Mouse (Mus musculus) forebrain, embryonic 12.5 days (tissue): ENCODE measurements around the gene Stim2. TPM values are rescaled to one million over a fixed set of nuclear protein-coding genes. Genes with fewer than 3 reads are reported as not detected.

Experiments used
- ATAC-seq: fragments of 200-750 bp; cut with Nextera tagmentation; 2 replicates; pipeline ENCODE4 v1.8.0; 2017; ENCODE audit warnings: moderate TSS enrichment; ENCODE audit not compliant: low FRiP score
- H3K27ac ChIP-seq: fragments of 300-500 bp; sonication (generic); 2 replicates; pipeline ENCODE4 v1.5.1; 2016; ENCODE audit warnings: mild to moderate bottlenecking
- H3K27me3 ChIP-seq: fragments of 300-500 bp; sonication (generic); 2 replicates; pipeline ENCODE4 v1.6.1; 2016; ENCODE audit warnings: mild to moderate bottlenecking
- H3K36me3 ChIP-seq: fragments of 300-500 bp; sonication (generic); replicated peaks from 2 replicates; pipeline ENCODE4 v1.6.1; 2016; ENCODE audit warnings: mild to moderate bottlenecking
- H3K4me1 ChIP-seq: fragments of 300-500 bp; sonication (generic); 2 replicates; pipeline ENCODE4 v1.6.1; 2016
- H3K4me2 ChIP-seq: fragments of 300-500 bp; sonication (generic); 2 replicates; pipeline ENCODE4 v1.6.1; 2016; ENCODE audit warnings: mild to moderate bottlenecking, moderate library complexity
- H3K4me3 ChIP-seq: fragments of 300-500 bp; sonication (generic); replicated peaks from 2 replicates; pipeline ENCODE4 v1.5.1; 2016; ENCODE audit warnings: mild to moderate bottlenecking
- H3K9ac ChIP-seq: fragments of 300-500 bp; sonication (generic); 2 replicates; pipeline ENCODE4 v1.6.1; 2016; ENCODE audit warnings: mild to moderate bottlenecking
- H3K9me3 ChIP-seq: fragments of 300-500 bp; sonication (generic); 2 replicates; pipeline ENCODE4 v1.6.1; 2016
- WGBS: fragments of 180-500 bp; shearing (Covaris S2); methylation state at CpG from one replicate; pipeline ENCODE4 v1.1.7; 2016; 5-methylcytosine and 5-hydroxymethylcytosine counted together
- polyA plus RNA-seq: library from polyadenylated mRNA; unstranded; fragments of >200 nt; fragmentation: Nextera tagmentation; extraction: Ambion mirVana; gene quantifications from 2 replicates; pipeline ENCODE4 v1.2.1, GENCODE M21; 2016

Stim2 gene
- polyA plus RNA-seq, 1 experiment from 2014 or later: 22.6 TPM

DNA sequence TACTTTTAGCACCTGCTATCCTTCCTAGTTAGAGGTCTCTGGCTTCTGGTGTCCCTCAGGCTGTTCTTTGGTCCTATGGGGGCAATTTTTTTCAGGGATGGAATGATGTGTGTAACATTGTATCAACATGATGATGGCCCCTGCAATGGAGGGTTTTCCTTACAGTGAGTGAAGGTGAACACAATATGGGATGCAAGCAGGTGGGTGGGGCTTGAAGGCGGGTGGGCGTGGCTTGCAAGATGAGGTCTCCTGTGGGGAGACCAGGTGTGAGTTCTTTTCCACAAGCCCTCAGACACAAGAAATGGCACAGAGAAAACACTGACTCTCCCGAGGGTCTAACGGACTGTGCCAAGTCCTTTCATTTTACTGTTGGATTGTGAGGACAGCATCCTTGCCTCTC is 157.6 kb downstream of the Stim2 start:
- 85% methylated on average over 4 of the region's 4 CpGs for WGBS
- ATAC-seq: 0 out of 2 replicates have a peak, but pooled peaks have one; percentile 7
- no peak overlapping the region for H3K4me2 ChIP-seq
- 0 out of 2 replicates have a peak, but pooled peaks cover 4% of the 10 kb centered on the region for H3K27me3 ChIP-seq
- H3K27ac ChIP-seq: no peak overlapping the region
- no peaks in the 10 kb centered on the region for H3K36me3 ChIP-seq
- H3K9me3 ChIP-seq: no peaks in the 10 kb centered on the region
- H3K9ac ChIP-seq: no peak overlapping the region
- H3K4me1 ChIP-seq: peaks cover 31% of the 10 kb centered on the region
- H3K4me3 ChIP-seq: no peak overlapping the region

DNA sequence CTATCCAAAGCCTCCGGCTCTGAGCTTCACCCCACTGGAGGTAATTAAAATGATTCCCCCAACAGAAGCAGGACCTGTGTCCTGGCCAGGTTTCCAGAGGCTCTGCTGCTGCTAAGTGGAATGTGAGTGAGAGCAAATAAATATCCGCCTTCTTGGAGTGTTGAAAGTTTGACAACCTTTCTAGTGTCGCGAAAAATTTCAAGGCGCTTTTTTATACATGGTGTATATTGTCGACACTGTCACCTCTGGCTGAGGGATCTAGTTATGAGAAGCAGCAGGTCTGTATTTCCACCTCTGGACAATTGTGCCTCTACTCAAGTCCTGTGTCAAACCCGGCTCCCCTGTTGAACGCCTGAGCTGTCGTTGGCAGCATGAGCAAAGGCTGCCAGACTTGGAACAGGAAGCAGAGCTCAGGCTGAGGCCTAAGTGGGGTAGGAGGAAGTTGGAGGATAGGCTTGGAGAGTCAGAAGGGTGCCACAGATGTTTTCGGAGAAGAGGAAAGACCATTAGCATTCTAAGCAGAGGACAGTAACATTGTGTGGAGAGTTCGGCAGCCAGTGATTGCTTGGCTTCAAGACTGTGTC is 158.7 kb downstream of the Stim2 start:
- Histone ChIP-seq H3K9ac (no peak overlapping the region), H3K27ac (0 out of 2 replicates have a peak overlapping the region, but pooled peaks have one; percentile 19), H3K36me3 (no peaks in the 10 kb centered on the region), H3K4me3 (no peak overlapping the region), H3K9me3 (no peaks in the 10 kb centered on the region), H3K4me2 (no peak overlapping the region), H3K27me3 (0 out of 2 replicates have a peak, but pooled peaks cover 4% of the 10 kb centered on the region), H3K4me1 (peaks cover 31% of the 10 kb centered on the region)
- no peak for ATAC-seq
- WGBS: 79% methylated on average over 11 of the region's 11 CpGs

- Histone ChIP-seq H3K4me3 (no peak overlapping the region), H3K4me1 (peaks cover 31% of the 10 kb centered on the region), H3K36me3 (no peaks in the 10 kb centered on the region), H3K27me3 (0 out of 2 replicates have a peak, but pooled peaks cover 4% of the 10 kb centered on the region), H3K9ac (no peak overlapping the region), H3K4me2 (no peak overlapping the region), H3K9me3 (no peaks in the 10 kb centered on the region), H3K27ac (no peak overlapping the region)
- 43% methylated on average over 9 of the region's 9 CpGs for WGBS
- ATAC-seq: peak; percentile 44; the same call in 1 of the 2 replicates
These were observed 159.9 kb downstream of the Stim2 start for GRCm38 (mm10) chr5:54158230-54158629.

- no peak overlapping the region for H3K9ac ChIP-seq
- H3K4me1 ChIP-seq: peaks cover 31% of the 10 kb centered on the region
- H3K4me3 ChIP-seq: no peak overlapping the region
- no peak for ATAC-seq
- H3K4me2 ChIP-seq: peak overlapping the region; percentile 15; the same call in 1 of the 2 replicates
- H3K36me3 ChIP-seq: no peaks in the 10 kb centered on the region
- 5% methylated on average over 6 of the region's 6 CpGs for WGBS
- 0 out of 2 replicates have a peak, but pooled peaks cover 4% of the 10 kb centered on the region for H3K27me3 ChIP-seq
- 0 out of 2 replicates have a peak overlapping the region, but pooled peaks have one; percentile 36 for H3K27ac ChIP-seq
- no peaks in the 10 kb centered on the region for H3K9me3 ChIP-seq
These were observed 161.0 kb downstream of the Stim2 start for GRCm38 (mm10) chr5:54159156-54159793.

GRCm38 (mm10) chr5:54160561-54160960 is 162.3 kb downstream of the Stim2 start:
- H3K36me3 ChIP-seq: no peaks in the 10 kb centered on the region

DNA sequence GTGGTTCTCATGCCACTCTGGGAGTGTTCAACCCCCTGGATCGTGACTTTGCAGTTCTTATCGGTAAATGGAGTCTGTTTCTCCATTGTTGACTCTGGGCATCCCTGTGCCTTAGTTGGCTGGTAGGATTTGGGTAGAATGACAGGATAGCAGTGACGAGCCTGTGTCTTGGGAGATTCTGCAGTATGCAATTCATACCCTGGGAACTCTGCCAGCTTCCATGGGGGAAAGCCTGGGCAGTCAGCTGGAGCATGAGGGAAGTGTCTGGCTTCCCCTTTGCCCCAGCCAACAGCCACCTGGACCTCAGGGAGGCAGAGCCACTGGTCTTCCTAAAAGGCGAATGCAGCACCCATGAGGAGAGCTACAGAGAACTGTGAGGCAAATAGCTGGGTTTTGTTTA is 165.6 kb downstream of the Stim2 start:
- Histone ChIP-seq H3K36me3 (no peaks in the 10 kb centered on the region), H3K27ac (no peak overlapping the region), H3K4me2 (no peak overlapping the region), H3K9me3 (no peaks in the 10 kb centered on the region), H3K4me3 (no peak overlapping the region), H3K4me1 (peaks cover 7% of the 10 kb centered on the region), H3K27me3 (no peaks in the 10 kb centered on the region), H3K9ac (no peak overlapping the region)
- WGBS: 87% methylated on average over 4 of the region's 4 CpGs
- ATAC-seq: no peak

More at GRCm38 (mm10) chr5:54160561-54160960, 162.3 kb downstream of the Stim2 start:
- no peak for ATAC-seq
- H3K4me2 ChIP-seq: no peak overlapping the region
- H3K27ac ChIP-seq: no peak overlapping the region
- no peak overlapping the region for H3K9ac ChIP-seq
- H3K27me3 ChIP-seq: 0 out of 2 replicates have a peak, but pooled peaks cover 4% of the 10 kb centered on the region
- H3K4me1 ChIP-seq: peaks cover 23% of the 10 kb centered on the region
- no peak overlapping the region for H3K4me3 ChIP-seq
- no peaks in the 10 kb centered on the region for H3K9me3 ChIP-seq
- 83% methylated on average over 4 of the region's 4 CpGs for WGBS

Other genes starting within 250 kb of the Stim2 start
- gene Tbc1d19, start 188.9 kb upstream of the Stim2 start, polyA plus RNA-seq: 65.9 and 66.0 TPM in 2 replicates